Mouse (Mus musculus) hindbrain, embryonic 11.5 days (tissue): ENCODE data around the gene Arhgap23. TPM values are rescaled to one million over a fixed set of nuclear protein-coding genes. Genes with fewer than 3 reads are reported as not detected.

ENCODE experiments used
- ATAC-seq: fragments of 200-750 bp; cut with Nextera tagmentation; 2 replicates; pipeline ENCODE4 v1.8.0; 2017; ENCODE audit warnings: mild to moderate bottlenecking, moderate TSS enrichment, moderate library complexity; ENCODE audit not compliant: low FRiP score
- DNase-seq: peaks from one replicate; pipeline ENCODE4 v3.0.0-alpha.2; 2015; ENCODE audit warnings: low spot score
- H3K27ac ChIP-seq: fragments of 300-500 bp; sonication (generic); 2 replicates; pipeline ENCODE4 v1.5.1; 2014; ENCODE audit warnings: mild to moderate bottlenecking, low read depth, low read length
- H3K27me3 ChIP-seq: fragments of 300-500 bp; sonication (generic); 2 replicates; pipeline ENCODE4 v1.6.1; 2014; ENCODE audit warnings: mild to moderate bottlenecking, low read length, moderate library complexity, mixed read lengths; ENCODE audit not compliant: control insufficient read depth, insufficient read depth
- H3K36me3 ChIP-seq: fragments of 300-500 bp; sonication (generic); 2 replicates; pipeline ENCODE4 v1.6.1; 2014; ENCODE audit warnings: mild to moderate bottlenecking, low read length, moderate library complexity, mixed read lengths; ENCODE audit not compliant: control insufficient read depth, insufficient read depth
- H3K4me1 ChIP-seq: fragments of 300-500 bp; sonication (generic); replicated peaks from 2 replicates; pipeline ENCODE4 v1.6.1; 2014; ENCODE audit warnings: low read length, mixed read lengths; ENCODE audit not compliant: control insufficient read depth, insufficient read depth
- H3K4me2 ChIP-seq: fragments of 300-500 bp; sonication (generic); replicated peaks from 2 replicates; pipeline ENCODE4 v1.6.1; 2014; ENCODE audit warnings: mild to moderate bottlenecking, low read depth, low read length
- H3K4me3 ChIP-seq: fragments of 300-500 bp; sonication (generic); 2 replicates; pipeline ENCODE4 v1.5.1; 2014; ENCODE audit warnings: low read depth, low read length
- H3K9ac ChIP-seq: fragments of 300-500 bp; sonication (generic); 2 replicates; pipeline ENCODE4 v1.6.1; 2014; ENCODE audit warnings: low read depth, low read length
- H3K9me3 ChIP-seq: fragments of 300-500 bp; sonication (generic); 2 replicates; pipeline ENCODE4 v1.6.1; 2016; ENCODE audit warnings: low read length; ENCODE audit not compliant: control insufficient read depth
- WGBS: fragments of 180-500 bp; shearing (Covaris S2); extraction: QIAGEN DNeasy Blood & Tissue Kit; methylation state at CpG from one replicate; pipeline ENCODE4 v1.1.7; 2014; 5-methylcytosine and 5-hydroxymethylcytosine counted together
- polyA plus RNA-seq: library from polyadenylated mRNA; unstranded; fragments of >200 nt; fragmentation: Nextera tagmentation; extraction: Ambion mirVana; gene quantifications from 2 replicates; pipeline ENCODE4 v1.2.1, GENCODE M21; 2014

Arhgap23 gene
- polyA plus RNA-seq, 1 experiment from 2014 or later: 3.5 TPM

DNA sequence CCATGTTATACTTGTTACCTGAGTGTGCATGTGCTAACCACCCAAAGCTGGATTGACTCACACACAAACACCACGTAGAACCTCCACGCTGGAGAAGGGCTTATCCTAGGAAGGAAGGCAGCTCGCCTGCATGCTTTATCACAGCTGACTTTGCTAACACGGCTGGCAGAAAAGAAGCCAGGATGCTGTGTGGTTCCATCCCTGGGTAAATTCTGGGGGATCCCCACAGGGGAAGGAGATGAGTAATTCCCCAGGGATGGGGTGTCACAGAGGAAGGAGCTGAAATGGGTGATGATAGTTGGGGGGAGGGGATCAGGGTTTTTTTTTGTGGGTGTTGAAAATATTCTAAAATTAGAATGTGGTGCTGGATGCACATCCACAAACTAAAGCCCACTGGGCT lies 90.5 kb downstream of the Arhgap23 start:
- no peak for DNase-seq
- WGBS: 88% methylated on average over 4 of the region's 4 CpGs
- no peaks in the 10 kb centered on the region for H3K9me3 ChIP-seq
- no peak overlapping the region for H3K27ac ChIP-seq
- H3K4me2 ChIP-seq: no peak overlapping the region
- ATAC-seq: no peak
- no peak overlapping the region for H3K4me3 ChIP-seq
- H3K36me3 ChIP-seq: no peaks in the 10 kb centered on the region
- peaks cover 21% of the 10 kb centered on the region for H3K27me3 ChIP-seq
- no peak overlapping the region for H3K9ac ChIP-seq
- peaks cover 5% of the 10 kb centered on the region; the same call in 1 of the 2 replicates for H3K4me1 ChIP-seq

- Histone ChIP-seq H3K4me1 (peaks cover 7% of the 10 kb centered on the region; the same call in 1 of the 2 replicates), H3K4me2 (no peak overlapping the region), H3K9me3 (no peaks in the 10 kb centered on the region), H3K4me3 (no peak overlapping the region; the same call in 1 of the 2 replicates), H3K9ac (no peak overlapping the region), H3K27me3 (peaks cover 15% of the 10 kb centered on the region), H3K36me3 (no peaks in the 10 kb centered on the region), H3K27ac (no peak overlapping the region)
- WGBS: 56% methylated on average over 8 of the region's 8 CpGs
- DNase-seq: no peak
- no peak for ATAC-seq
Measured at GRCm38 (mm10) chr11:97506331-97506730, 91.0 kb downstream of the Arhgap23 start.

- no peak for ATAC-seq
- H3K4me1 ChIP-seq: peaks cover 7% of the 10 kb centered on the region
- no peaks in the 10 kb centered on the region for H3K36me3 ChIP-seq
- no peak overlapping the region for H3K9ac ChIP-seq
- 79% methylated on average over 3 of the region's 3 CpGs for whole genome bisulfite sequencing
- no peak overlapping the region for H3K27ac ChIP-seq
- H3K4me2 ChIP-seq: no peak overlapping the region
- H3K4me3 ChIP-seq: no peak overlapping the region
- H3K27me3 ChIP-seq: 0 out of 2 replicates have a peak, but pooled peaks cover 3% of the 10 kb centered on the region
- H3K9me3 ChIP-seq: no peaks in the 10 kb centered on the region
- no peak for DNase-seq
Measured at GRCm38 (mm10) chr11:97508198-97508597, 92.9 kb downstream of the Arhgap23 start.

DNA sequence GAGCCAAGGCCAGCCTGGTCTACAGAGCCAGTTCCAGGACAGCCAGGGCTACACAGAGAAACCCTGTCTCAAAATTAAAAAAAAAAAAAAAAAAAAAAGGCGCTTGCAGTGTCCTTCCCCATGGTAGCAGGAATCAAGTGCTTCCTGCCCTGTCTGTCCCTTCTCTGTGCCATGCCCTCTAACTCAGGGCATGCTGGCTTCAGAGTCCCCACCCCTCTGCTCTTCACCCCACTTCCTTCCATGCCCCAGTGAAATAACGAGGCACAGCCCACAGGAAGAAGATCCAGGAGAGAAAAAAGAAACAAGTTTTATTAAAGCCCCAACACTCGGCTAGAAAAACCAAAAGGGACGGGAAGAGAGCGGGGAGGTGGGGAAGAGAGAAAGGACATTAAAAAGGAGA lies 93.7 kb downstream of the Arhgap23 start:
- Histone ChIP-seq H3K36me3 (no peaks in the 10 kb centered on the region), H3K9ac (no peak overlapping the region), H3K27me3 (0 out of 2 replicates have a peak, but pooled peaks cover 3% of the 10 kb centered on the region), H3K27ac (no peak overlapping the region), H3K4me1 (peaks cover 7% of the 10 kb centered on the region), H3K9me3 (no peaks in the 10 kb centered on the region), H3K4me2 (no peak overlapping the region), H3K4me3 (no peak overlapping the region)
- ATAC-seq: no peak
- no peak for DNase-seq
- 66% methylated on average over 5 of the region's 5 CpGs for WGBS

GRCm38 (mm10) chr11:97509715-97510485 lies 94.6 kb downstream of the Arhgap23 start:
- Histone ChIP-seq H3K27me3 (0 out of 2 replicates have a peak, but pooled peaks cover 3% of the 10 kb centered on the region), H3K4me3 (no peak overlapping the region), H3K4me1 (peaks cover 7% of the 10 kb centered on the region), H3K9ac (no peak overlapping the region), H3K27ac (no peak overlapping the region), H3K4me2 (no peak overlapping the region), H3K9me3 (no peaks in the 10 kb centered on the region), H3K36me3 (no peaks in the 10 kb centered on the region)
- DNase-seq (peak; percentile 22), ATAC-seq (peak; percentile 38; the same call in 1 of the 2 replicates)
- WGBS: 54% methylated on average over 24 of the region's 24 CpGs

GRCm38 (mm10) chr11:97510966-97511660 lies 95.8 kb downstream of the Arhgap23 start:
- DNase-seq (peak; percentile 86), ATAC-seq (no peak)
- Histone ChIP-seq H3K9ac (no peak overlapping the region), H3K9me3 (no peaks in the 10 kb centered on the region), H3K36me3 (no peaks in the 10 kb centered on the region), H3K4me2 (no peak overlapping the region), H3K27me3 (0 out of 2 replicates have a peak, but pooled peaks cover 3% of the 10 kb centered on the region), H3K4me1 (peaks cover 7% of the 10 kb centered on the region), H3K27ac (no peak overlapping the region), H3K4me3 (no peak overlapping the region)
- WGBS: 21% methylated on average over 10 of the region's 10 CpGs

DNA sequence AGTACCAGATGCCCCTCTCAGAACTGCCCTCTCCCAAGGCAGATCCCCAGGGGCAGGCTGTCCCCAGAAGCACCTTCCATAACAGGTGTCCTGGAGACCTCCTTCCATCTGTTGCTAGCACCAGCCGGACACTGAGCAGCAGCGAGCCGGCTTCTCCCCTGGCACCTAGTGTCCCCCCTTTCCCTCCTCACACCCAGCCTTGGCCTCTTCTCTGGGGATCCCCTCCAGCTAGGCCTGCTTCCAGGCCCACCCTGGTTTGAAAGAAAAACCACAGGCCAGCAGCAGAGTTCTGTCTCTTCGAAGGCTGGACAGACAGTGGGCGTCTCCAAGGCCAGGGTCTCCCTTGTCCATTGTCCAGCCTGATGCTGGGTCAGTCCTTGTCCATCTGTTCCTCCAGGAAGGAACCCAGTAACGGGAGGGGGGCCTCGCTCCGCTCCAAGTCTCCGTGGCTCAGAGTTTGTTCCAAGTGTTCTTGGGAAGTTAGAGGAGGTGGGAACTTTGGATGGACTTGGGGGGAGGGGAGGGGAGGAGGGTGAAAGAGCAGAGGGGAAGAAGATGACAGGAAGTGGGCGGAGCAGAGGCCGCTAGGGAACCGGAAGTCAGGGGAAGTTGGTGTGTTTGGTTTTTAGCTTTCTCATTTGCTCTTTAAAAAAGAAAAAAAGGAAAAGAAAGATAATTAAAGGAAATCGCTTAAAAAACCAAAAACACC lies 96.5 kb downstream of the Arhgap23 start:
- H3K4me2 ChIP-seq: 0 out of 2 replicates have a peak overlapping the region, but pooled peaks have one; percentile 2
- H3K4me3 ChIP-seq: no peak overlapping the region
- WGBS: 37% methylated on average over 13 of the region's 13 CpGs
- no peaks in the 10 kb centered on the region for H3K9me3 ChIP-seq
- H3K36me3 ChIP-seq: no peaks in the 10 kb centered on the region
- no peak overlapping the region for H3K9ac ChIP-seq
- 0 out of 2 replicates have a peak, but pooled peaks cover 3% of the 10 kb centered on the region for H3K27me3 ChIP-seq
- peak; percentile 34; the same call in 1 of the 2 replicates for ATAC-seq
- peak overlapping the region; percentile 58 for H3K27ac ChIP-seq
- DNase-seq: peak; percentile 50
- peaks cover 7% of the 10 kb centered on the region for H3K4me1 ChIP-seq

DNA sequence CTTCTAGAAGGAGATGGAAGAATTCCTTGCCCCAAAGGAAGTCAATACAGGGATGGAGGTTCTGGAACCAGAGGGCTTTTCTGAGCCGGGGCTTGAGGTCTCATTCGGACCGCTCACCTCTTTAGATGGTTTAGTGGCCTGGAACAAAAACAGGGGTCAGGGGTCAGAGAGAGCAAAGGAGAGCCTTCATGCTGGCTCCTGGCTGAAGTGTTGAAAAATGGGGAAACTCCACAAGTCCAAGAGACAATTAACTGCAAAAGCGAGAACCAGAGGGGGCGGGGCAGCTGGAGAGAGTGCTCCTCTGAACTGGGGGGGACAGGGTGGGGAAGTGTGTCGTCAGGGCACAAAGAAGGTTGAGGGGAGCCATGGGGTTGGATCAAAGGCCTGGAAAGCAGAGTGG lies 97.2 kb downstream of the Arhgap23 start:
- DNase-seq (peak; percentile 18), ATAC-seq (no peak)
- Histone ChIP-seq H3K4me3 (no peak overlapping the region), H3K9ac (no peak overlapping the region), H3K36me3 (no peaks in the 10 kb centered on the region), H3K27me3 (0 out of 2 replicates have a peak, but pooled peaks cover 3% of the 10 kb centered on the region), H3K9me3 (no peaks in the 10 kb centered on the region), H3K27ac (no peak overlapping the region), H3K4me1 (peaks cover 7% of the 10 kb centered on the region), H3K4me2 (no peak overlapping the region)
- WGBS: 31% methylated on average over 6 of the region's 6 CpGs
